Mouse (Mus musculus) kidney, adult 11 months (tissue): ENCODE measurements around the gene Mtmr4.

Source experiments
- DNase-seq: peaks from one replicate; pipeline ENCODE4 v3.0.0; 2022

Mtmr4 gene

DNA sequence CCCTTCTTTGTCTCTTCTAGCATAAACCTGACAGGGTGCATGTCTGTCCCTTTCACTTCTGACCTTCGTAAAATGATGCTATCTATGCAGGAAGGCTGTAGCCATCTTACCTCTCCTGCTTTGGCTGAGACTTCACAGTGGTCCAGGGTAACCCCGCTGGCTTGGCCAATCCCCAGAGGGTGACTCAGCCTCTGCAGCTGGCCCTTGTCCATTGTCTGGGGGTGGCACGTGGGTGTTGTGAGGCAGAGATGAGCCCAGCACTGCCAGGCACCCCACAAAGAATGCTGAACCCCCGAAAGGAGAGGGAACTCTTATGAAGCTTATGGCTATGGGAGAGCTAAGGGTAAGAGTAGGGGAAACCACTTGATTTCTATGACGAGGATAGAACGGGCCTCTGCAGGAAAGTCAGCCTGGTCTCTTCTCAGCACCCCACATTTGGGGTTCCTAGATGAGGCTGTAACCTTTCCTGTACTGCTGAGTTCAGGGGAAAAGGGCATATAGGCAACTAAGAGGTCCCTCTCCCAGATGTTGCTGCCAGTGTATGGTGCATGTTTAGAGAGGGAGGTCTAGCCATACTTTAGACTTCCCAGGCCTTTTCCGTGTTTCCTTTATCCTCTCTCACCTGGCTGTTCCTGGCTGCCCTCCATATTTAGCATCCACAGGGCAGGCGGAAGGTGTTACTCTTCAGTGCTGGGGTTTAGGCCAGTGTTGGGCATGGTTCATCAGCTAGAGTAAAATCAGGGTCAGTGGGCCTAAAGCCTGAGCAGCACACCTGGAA lies 9.8 kb upstream of the Mtmr4 start:
- DNase-seq = no peak

DNA sequence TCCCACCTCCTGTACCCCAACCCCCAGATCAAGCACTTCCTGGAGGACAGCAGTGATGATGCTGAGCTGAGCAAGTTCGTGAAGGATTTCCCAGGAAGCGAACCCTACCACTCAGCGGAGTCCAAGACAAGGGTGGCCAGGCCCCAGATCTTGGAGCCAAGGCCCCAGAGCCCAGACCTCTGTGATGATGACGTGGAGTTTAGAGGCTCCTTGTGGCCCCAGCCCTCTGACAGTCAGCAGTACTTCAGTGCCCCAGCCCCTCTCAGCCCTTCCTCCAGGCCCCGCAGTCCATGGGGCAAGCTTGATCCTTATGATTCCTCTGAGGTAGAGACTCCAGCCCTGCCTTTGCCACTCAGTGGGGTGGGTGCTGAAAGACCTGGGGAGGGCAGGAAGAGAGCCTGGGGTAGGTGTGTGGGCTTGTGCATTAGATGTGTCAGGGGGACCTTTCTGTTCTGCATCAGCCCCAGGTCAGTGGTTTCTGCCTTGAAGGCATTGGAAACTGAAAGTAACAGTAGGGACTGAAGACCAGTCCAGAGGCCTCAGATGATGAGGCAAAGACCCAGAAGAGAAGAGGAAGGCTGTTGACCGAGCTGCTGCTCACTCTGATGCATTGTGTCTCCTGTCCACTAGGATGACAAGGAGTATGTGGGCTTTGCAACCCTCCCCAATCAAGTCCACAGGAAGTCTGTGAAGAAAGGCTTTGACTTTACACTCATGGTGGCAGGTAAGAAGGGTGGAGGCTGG lies 8.5 kb upstream of the Mtmr4 start:
- no peak for DNase-seq

DNA sequence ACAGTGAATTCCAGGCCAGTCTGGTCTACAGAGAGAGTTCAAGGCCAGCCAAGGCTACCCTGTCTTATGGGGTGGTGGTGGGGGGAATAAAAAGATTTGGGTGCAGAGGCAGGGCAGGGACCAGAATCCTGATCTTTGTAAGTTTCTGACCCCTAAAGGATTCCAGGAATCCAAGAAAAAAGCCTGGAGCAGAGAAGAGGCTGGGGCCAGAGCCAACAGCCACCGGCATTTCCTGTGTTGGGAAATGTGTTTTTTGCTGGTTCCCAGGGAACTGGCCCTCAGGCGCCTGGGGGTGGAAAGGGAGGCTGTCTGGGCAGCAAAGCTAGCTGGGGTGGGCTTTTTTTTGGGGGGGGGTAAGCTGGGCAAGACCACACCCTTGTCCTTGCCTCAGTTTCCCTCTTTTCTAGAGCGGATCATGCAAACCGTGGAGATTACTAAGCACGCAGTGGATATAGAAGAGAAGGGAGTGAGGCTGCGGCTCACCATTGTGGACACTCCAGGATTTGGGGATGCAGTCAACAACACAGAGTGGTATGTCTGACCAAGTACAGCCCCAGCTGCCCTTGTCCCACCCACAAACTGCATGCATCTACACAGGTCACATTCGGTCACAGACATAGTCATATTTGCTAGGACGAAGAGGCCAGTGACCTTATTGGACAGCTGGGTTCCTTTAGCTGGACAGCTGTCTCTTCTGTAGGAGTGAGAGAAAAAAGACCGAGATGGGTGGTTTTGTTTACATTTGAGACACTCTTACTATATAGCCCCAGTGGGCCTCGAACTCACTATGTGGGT lies 7.1 kb upstream of the Mtmr4 start:
- no peak for DNase-seq

DNA sequence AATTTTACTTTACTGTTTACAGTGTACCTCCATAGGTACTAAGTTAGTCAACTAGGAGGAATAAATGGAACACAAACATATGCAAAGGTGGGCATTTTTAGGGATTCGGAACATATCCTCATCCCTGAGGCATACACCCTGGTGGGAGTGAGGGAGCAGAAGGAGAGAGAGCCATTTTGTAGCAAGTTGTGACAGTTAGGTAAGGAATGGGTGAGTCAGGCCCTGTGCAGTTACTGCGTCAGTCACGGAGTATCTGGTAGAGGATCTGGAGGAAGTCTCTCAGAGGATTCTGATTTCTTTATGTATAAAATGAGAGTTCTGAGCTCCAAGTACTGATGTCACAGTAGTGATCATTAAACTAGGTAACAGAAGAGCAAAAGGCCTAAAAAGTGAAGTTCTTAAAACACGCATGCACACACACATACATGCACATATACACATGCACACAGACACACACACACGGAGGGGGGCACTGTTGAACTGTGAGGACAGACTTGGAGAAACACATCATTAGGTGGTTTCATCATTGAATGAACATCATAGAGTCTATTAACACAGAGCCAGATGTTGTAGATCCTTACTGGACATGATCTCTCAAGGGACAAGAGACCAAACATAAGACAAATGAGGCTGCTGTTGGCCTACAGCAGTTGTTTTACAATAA lies 4.6 kb upstream of the Mtmr4 start:
- DNase-seq = no peak

DNA sequence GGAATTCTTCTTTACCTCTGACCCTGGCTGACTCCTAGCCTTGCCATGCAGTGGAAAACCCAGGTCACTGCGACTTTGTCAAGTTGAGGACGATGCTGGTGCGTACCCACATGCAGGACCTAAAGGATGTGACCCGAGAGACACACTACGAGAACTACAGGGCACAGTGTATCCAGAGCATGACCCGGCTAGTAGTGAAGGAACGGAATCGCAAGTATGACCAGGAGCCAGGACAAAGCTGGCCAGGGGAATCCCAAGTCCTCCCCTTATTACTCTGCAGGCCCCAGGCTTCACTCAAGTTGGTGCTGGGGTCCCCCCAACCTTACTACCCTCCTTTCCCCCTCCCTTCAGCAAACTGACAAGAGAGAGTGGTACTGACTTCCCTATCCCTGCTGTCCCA lies 2.4 kb upstream of the Mtmr4 start:
- DNase-seq = no peak

- DNase-seq = peak; percentile 51
Observed at GRCm38 (mm10) chr11:87590841-87591525, 979 bp upstream of the Mtmr4 start.

- DNase-seq = no peak
Observed at GRCm38 (mm10) chr11:87592354-87592695, 363 bp downstream of the Mtmr4 start.

GRCm38 (mm10) chr11:87592713-87593598 lies 994 bp downstream of the Mtmr4 start:
- peak; percentile 84 for DNase-seq

GRCm38 (mm10) chr11:87595327-87595841 lies 3.4 kb downstream of the Mtmr4 start:
- DNase-seq = peak; percentile 92

DNA sequence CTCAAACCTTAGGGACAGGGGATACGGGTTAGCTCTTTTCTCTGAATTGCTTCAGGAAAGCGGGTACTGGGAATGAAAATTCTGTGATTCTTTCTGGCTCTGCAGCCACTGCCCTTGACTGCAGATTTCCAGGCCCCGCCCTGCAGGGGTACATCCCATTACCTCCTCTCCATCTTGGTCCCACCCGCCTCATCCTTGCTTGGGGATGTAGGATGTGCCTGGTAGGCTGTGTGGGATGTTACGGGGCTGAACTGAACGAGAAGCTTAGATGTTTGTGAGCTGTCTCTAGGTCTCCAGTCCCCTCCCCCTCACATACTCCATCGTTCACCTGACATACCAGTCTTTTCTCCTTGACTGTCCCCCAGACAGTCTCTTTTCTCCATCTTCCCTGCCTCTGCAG lies 4.0 kb downstream of the Mtmr4 start:
- DNase-seq = no peak

DNA sequence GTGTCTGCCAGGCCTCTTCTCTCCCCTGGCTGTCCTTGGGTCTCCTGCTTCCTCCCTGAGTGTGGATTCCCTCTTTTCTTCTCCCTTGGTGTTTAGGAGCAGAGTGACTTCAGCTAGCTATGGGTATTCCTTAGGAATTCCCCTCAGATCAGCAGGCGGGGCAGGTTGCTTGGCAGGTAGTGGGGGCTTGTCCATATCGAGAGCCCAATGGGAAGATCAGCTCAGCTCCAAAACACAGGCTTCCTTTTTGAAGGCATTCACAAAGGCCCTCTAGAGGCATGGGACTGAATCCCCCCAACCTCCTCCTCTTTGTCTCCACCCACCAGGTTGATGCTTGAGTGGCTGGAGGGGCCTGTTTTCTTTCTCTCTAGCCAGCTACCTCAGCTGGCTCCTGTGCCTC lies 4.5 kb downstream of the Mtmr4 start:
- DNase-seq = no peak

GRCm38 (mm10) chr11:87597061-87597460 lies 5.1 kb downstream of the Mtmr4 start:
- DNase-seq = no peak

- DNase-seq = peak; percentile 74
Observed at GRCm38 (mm10) chr11:87599395-87600089, 7.6 kb downstream of the Mtmr4 start.

DNA sequence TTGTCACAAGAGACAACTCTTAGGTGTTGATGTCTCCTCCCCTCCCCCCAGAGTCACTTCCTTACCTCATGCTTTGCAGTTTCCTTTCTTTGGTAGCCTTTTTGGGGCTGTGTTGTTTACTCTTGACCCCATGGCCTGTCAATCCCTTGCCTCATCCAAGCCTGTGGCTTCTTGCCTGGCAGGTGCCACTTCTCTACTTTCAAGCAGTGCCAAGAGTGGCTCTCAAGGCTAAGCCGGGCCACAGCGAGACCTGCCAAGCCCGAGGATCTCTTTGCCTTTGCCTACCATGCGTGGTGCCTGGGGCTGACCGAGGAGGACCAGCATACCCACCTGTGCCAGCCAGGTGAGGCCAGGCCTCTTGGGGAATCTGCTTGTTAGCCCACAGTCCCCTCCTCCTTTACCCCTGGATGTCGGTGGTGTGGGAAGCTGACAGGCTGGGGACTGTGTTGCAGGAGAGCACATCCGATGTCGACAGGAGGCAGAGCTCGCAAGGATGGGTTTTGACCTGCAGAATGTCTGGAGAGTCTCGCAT lies 8.4 kb downstream of the Mtmr4 start:
- DNase-seq = no peak

- no peak for DNase-seq
Observed at GRCm38 (mm10) chr11:87602234-87602633, 10.3 kb downstream of the Mtmr4 start.

DNA sequence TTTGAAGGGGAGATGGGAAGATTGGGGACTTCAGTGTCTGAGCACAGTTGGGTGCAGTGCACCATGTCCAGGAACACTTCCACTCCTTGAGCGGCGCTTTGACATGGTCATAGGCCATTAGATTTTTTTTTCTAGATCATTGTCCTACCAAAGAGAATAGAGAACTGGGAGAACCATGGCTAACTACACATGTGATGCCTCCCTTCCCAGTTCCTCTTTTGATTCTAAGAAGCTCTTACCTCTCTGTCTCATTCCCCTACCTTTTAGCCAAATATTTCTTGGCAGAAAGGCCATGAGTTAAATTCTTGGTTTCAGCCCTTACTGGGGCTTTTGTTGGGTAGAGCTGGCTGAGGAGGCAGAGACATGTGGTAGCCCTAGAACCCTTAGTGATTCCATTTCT lies 11.6 kb downstream of the Mtmr4 start:
- no peak for DNase-seq

- DNase-seq = no peak
Observed at GRCm38 (mm10) chr11:87609264-87609663, 17.3 kb downstream of the Mtmr4 start.

DNA sequence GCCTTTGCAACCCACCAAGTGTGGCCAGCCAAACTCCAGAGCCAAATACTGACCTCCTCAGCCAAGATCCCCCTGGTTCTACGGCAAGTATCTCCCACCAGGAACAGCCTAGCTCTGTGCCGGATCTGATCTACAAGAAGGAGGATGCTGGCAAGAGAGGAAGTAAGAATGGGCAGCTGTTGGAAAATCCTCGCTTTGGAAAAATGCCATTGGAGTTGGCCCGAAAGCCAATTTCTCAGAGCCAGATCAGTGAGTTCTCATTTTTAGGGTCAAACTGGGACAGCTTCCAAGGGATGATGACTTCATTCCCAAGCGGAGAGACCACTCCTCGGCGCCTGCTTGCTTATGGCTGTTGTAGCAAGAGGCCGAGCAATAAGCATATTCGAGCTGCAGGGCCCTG lies 19.6 kb downstream of the Mtmr4 start:
- DNase-seq = no peak

DNA sequence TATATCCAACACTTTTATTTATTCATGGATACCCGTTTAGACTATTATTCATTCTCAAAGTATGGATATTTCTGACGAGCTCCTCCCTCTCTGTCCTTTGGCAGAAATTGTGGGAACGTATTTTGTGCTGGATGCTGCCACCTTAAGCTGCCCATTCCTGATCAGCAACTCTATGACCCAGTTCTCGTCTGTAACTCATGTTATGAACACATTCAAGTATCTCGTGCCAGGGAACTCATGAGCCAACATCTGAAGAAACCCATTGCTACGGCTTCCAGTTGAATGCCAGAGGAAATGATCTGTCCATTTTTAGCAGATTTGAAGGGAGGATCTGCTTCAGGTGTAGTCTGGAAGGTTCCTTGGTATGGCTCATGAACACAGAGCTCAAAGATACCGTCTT lies 22.0 kb downstream of the Mtmr4 start:
- DNase-seq = no peak

- no peak for DNase-seq
Observed at GRCm38 (mm10) chr11:87615551-87615950, 23.6 kb downstream of the Mtmr4 start.
